Mouse (Mus musculus) gastrocnemius, adult 2 months (tissue): Measurements from ENCODE around the gene 2410004B18Rik. TPM values are rescaled to one million over a fixed set of nuclear protein-coding genes. Genes with fewer than 3 reads are reported as not detected.

Experiments
- DNase-seq: peaks from one replicate; pipeline ENCODE4 v3.0.0; 2022
- H3K27ac ChIP-seq: fragments of 200-600 bp; 2 replicates; pipeline ENCODE4 v1.8.1; 2022; ENCODE audit warnings: mild to moderate bottlenecking
- H3K4me3 ChIP-seq: fragments of 200-600 bp; 2 replicates; pipeline ENCODE4 v1.8.1; 2022; ENCODE audit warnings: mild to moderate bottlenecking, moderate library complexity
- CTCF ChIP-seq: fragments of 200-600 bp; IDR thresholded peaks from 2 replicates; pipeline ENCODE4 v1.8.1; 2022; ENCODE audit warnings: antibody characterized with exemption, mild to moderate bottlenecking, moderate library complexity
- intact Hi-C: fragments of 180-260 bp; cut with DNase I; formaldehyde crosslinking; loops from one replicate; pipeline ENCODE4 v1.15.1; 2025
- total RNA-seq, 2 experiments: library from RNA; stranded (reverse); gene quantifications; 2 replicates each; pipeline ENCODE4 v1.2.3; 2021

The 2410004B18Rik gene
- total RNA-seq, 2 experiments from 2014 or later: 18.2 to 19.6 TPM

GRCm38 (mm10) chr3:145987268-145987969 is 49.6 kb downstream of the 2410004B18Rik start, which contains the start of gene Syde2:
TSS of gene Syde2 (plus strand) at chr3:145987870.
- Histone ChIP-seq H3K27ac (peak within 1 kb of the TSS; percentile 84), H3K4me3 (peak within 1 kb of the TSS; percentile 75)
- intact Hi-C loops: loop anchor here (5.0 kb wide), 1 partner anchor 50 kb away; the partner anchor contains the start of gene 2410004B18Rik
- DNase-seq: peak; percentile 85
- TF ChIP-seq CTCF: no peak

GRCm38 (mm10) chr3:145987970-145988683 is 50.3 kb downstream of the 2410004B18Rik start:
- no peak for TF ChIP-seq CTCF
- intact Hi-C loops: loop anchor here (5.0 kb wide), 1 partner anchor 51 kb away; the partner anchor contains the start of gene 2410004B18Rik
- peak overlapping the region; percentile 84 for H3K27ac ChIP-seq
- DNase-seq: peak; percentile 90
- peak overlapping the region; percentile 75 for H3K4me3 ChIP-seq

GRCm38 (mm10) chr3:145988684-145989575 is 51.1 kb downstream of the 2410004B18Rik start:
- Histone ChIP-seq H3K4me3 (peak overlapping the region; percentile 75), H3K27ac (peak overlapping the region; percentile 84)
- no peak for TF ChIP-seq CTCF
- intact Hi-C loops: loop anchor here (5.0 kb wide), 1 partner anchor 52 kb away; the partner anchor contains the start of gene 2410004B18Rik
- no peak for DNase-seq

- Histone ChIP-seq H3K27ac (peak overlapping the region; percentile 84), H3K4me3 (peak overlapping the region; percentile 75)
- TF ChIP-seq CTCF: no peak; the same call in 1 of the 2 replicates
- DNase-seq: no peak
- intact Hi-C loops: loop anchor here (5.0 kb wide), 1 partner anchor 52 kb away; the partner anchor contains the start of gene 2410004B18Rik
Observed at GRCm38 (mm10) chr3:145989576-145990081, 51.8 kb downstream of the 2410004B18Rik start.

- intact Hi-C loops: no loop called here
- peak; percentile 28 for DNase-seq
- Histone ChIP-seq H3K4me3 (peak overlapping the region; percentile 44), H3K27ac (0 out of 2 replicates have a peak overlapping the region, but pooled peaks have one; percentile 2)
- no peak for TF ChIP-seq CTCF
Observed at GRCm38 (mm10) chr3:145991130-145991529, 53.3 kb downstream of the 2410004B18Rik start.

- TF ChIP-seq CTCF: no peak
- H3K4me3 ChIP-seq: peak overlapping the region; percentile 28
- H3K27ac ChIP-seq: peak overlapping the region; percentile 66
- no peak for DNase-seq
- intact Hi-C loops: no loop called here
Observed at GRCm38 (mm10) chr3:145991976-145992730, 54.3 kb downstream of the 2410004B18Rik start.

- peak overlapping the region; percentile 66 for H3K27ac ChIP-seq
- peak; percentile 41 for DNase-seq
- intact Hi-C loops: no loop called here
- H3K4me3 ChIP-seq: peak overlapping the region; percentile 28
- no peak for TF ChIP-seq CTCF
Observed at GRCm38 (mm10) chr3:145992796-145993195, 55.0 kb downstream of the 2410004B18Rik start.

GRCm38 (mm10) chr3:145993481-145994201 is 55.8 kb downstream of the 2410004B18Rik start:
- DNase-seq: no peak
- no peak overlapping the region for H3K4me3 ChIP-seq
- no peak for TF ChIP-seq CTCF
- H3K27ac ChIP-seq: peak overlapping the region; percentile 66
- intact Hi-C loops: no loop called here

Other genes starting within 250 kb of the 2410004B18Rik start
- gene Ddah1, start 179.3 kb upstream of the 2410004B18Rik start, total RNA-seq: 1 to 10 TPM; 2.2 to 4.4 TPM
- 1 to 10 TPM; 9.6 to 9.8 TPM for gene Bcl10, start 15.2 kb upstream of the 2410004B18Rik start, total RNA-seq
- 1 to 10 TPM in 1 of 2 experiments, under 1 TPM in 1; 0.97 to 1.1 TPM for gene Syde2, start 49.9 kb downstream of the 2410004B18Rik start, total RNA-seq
- gene Wdr63, start 170.1 kb downstream of the 2410004B18Rik start, total RNA-seq: not detected
- gene Mcoln3, start 179.4 kb downstream of the 2410004B18Rik start, total RNA-seq: not detected
- under 1 TPM in 1 of 2 experiments, not detected in 1; 0.74 TPM for gene Mcoln2, start 211.8 kb downstream of the 2410004B18Rik start, total RNA-seq